Mouse (Mus musculus): ENCODE data around the gene Dscam. TPM values are rescaled to one million over a fixed set of nuclear protein-coding genes. Genes with fewer than 3 reads are reported as not detected.

The Dscam gene
- 0.18 TPM in 1 of 2 replicates, not detected in the other for total RNA-seq (2021)
- long read RNA-seq = 0 reads

- DNase-seq = no peak
Observed at GRCm38 (mm10) chr16:97170513-97171081, at the start of gene Dscam. TSS of gene Dscam (minus strand) at chr16:97170752.

GRCm38 (mm10) chr16:97219381-97219780, 48.8 kb upstream of the Dscam start:
- DNase-seq = no peak

- no peak for DNase-seq
Observed at GRCm38 (mm10) chr16:97209997-97210396, 39.4 kb upstream of the Dscam start.

- DNase-seq = no peak
Observed at GRCm38 (mm10) chr16:97208276-97208675, 37.7 kb upstream of the Dscam start.

GRCm38 (mm10) chr16:97204090-97204489, 33.5 kb upstream of the Dscam start:
- DNase-seq = no peak

- no peak for DNase-seq
Observed at GRCm38 (mm10) chr16:97203554-97203953, 33.0 kb upstream of the Dscam start.

- no peak for DNase-seq
Observed at GRCm38 (mm10) chr16:97194630-97195029, 24.1 kb upstream of the Dscam start.

GRCm38 (mm10) chr16:97194179-97194578, 23.6 kb upstream of the Dscam start:
- DNase-seq = no peak

- no peak for DNase-seq
Observed at GRCm38 (mm10) chr16:97192296-97192695, 21.7 kb upstream of the Dscam start.

- no peak for DNase-seq
Observed at GRCm38 (mm10) chr16:97190604-97191003, 20.1 kb upstream of the Dscam start.

GRCm38 (mm10) chr16:97171500-97171899, 948 bp upstream of the Dscam start:
- DNase-seq = no peak

- DNase-seq = no peak
Observed at GRCm38 (mm10) chr16:97169901-97170512, 545 bp downstream of the Dscam start.

GRCm38 (mm10) chr16:97168614-97169013, 1.9 kb downstream of the Dscam start:
- DNase-seq = no peak

- no peak for DNase-seq
Observed at GRCm38 (mm10) chr16:97168030-97168429, 2.5 kb downstream of the Dscam start.

- DNase-seq = no peak
Observed at GRCm38 (mm10) chr16:97166166-97166565, 4.4 kb downstream of the Dscam start.

- peak; percentile 55 for DNase-seq
Observed at GRCm38 (mm10) chr16:97165444-97166121, 5.0 kb downstream of the Dscam start.

GRCm38 (mm10) chr16:97158279-97158678, 12.3 kb downstream of the Dscam start:
- DNase-seq = no peak

GRCm38 (mm10) chr16:97144544-97145194, 25.9 kb downstream of the Dscam start:
- no peak for DNase-seq

GRCm38 (mm10) chr16:97141943-97142342, 28.6 kb downstream of the Dscam start:
- DNase-seq = no peak

- DNase-seq = no peak
Observed at GRCm38 (mm10) chr16:97135003-97135827, 35.3 kb downstream of the Dscam start.

GRCm38 (mm10) chr16:97127296-97127695, 43.3 kb downstream of the Dscam start:
- DNase-seq = no peak

GRCm38 (mm10) chr16:97110028-97110427, 60.5 kb downstream of the Dscam start:
- no peak for DNase-seq

Data from adrenal gland, postnatal 25 days (tissue).